Mouse (Mus musculus): Measurements from ENCODE around the gene Dcp1b.

Dcp1b gene

GRCm38 (mm10) chr6:119228861-119229603 is 54.0 kb downstream of the Dcp1b start:
- DNase-seq (ENCODE audit: low spot score in 2 of 2): no peak

GRCm38 (mm10) chr6:119233066-119233465 is 58.0 kb downstream of the Dcp1b start:
- DNase-seq (ENCODE audit: low spot score in 2 of 2): peak in 1 of 2 experiments; percentile 44

GRCm38 (mm10) chr6:119235441-119235840 is 60.4 kb downstream of the Dcp1b start:
- DNase-seq (ENCODE audit: low spot score in 2 of 2): no peak

- DNase-seq (ENCODE audit: low spot score in 2 of 2): no peak
Observed at GRCm38 (mm10) chr6:119236241-119236640, 61.2 kb downstream of the Dcp1b start, which contains the start of gene Cacna2d4. Gene Cacna2d4 (plus strand): TSS chr6:119236526.

- no peak for DNase-seq (ENCODE audit: low spot score in 2 of 2)
Observed at GRCm38 (mm10) chr6:119237427-119237989, 62.5 kb downstream of the Dcp1b start.

- DNase-seq (ENCODE audit: low spot score in 2 of 2): no peak
Observed at GRCm38 (mm10) chr6:119239341-119240005, 64.4 kb downstream of the Dcp1b start.

- no peak for DNase-seq (ENCODE audit: low spot score in 2 of 2)
Observed at GRCm38 (mm10) chr6:119240256-119240655, 65.2 kb downstream of the Dcp1b start.

GRCm38 (mm10) chr6:119240871-119241705 is 66.0 kb downstream of the Dcp1b start:
- DNase-seq (ENCODE audit: low spot score in 2 of 2): no peak

GRCm38 (mm10) chr6:119246082-119246481 is 71.0 kb downstream of the Dcp1b start:
- DNase-seq (ENCODE audit: low spot score in 2 of 2): no peak

GRCm38 (mm10) chr6:119248578-119248977 is 73.5 kb downstream of the Dcp1b start:
- DNase-seq (ENCODE audit: low spot score in 2 of 2): no peak

GRCm38 (mm10) chr6:119249726-119250125 is 74.7 kb downstream of the Dcp1b start:
- no peak for DNase-seq (ENCODE audit: low spot score in 2 of 2)

- no peak for DNase-seq (ENCODE audit: low spot score in 2 of 2)
Observed at GRCm38 (mm10) chr6:119251704-119252103, 76.7 kb downstream of the Dcp1b start.

All from spleen, postnatal 4 days (tissue).